Mouse (Mus musculus) C2C12 (cell line): ENCODE results near the gene Gpr156.

Source experiments
- CEBPB ChIP-seq: IDR thresholded peaks from one replicate; pipeline ENCODE4 v1.6.1; 2011; ENCODE audit warnings: low read depth, mild to moderate bottlenecking, control low read depth, moderate library complexity
- CTCF ChIP-seq: IDR thresholded peaks from one replicate; pipeline ENCODE4 v1.5.1; 2011; ENCODE audit not compliant: control insufficient read depth, insufficient read depth, insufficient read length
- FOSL1 ChIP-seq: IDR thresholded peaks from one replicate; pipeline ENCODE4 v1.8.0; 2011; ENCODE audit warnings: mild to moderate bottlenecking, low read length; ENCODE audit not compliant: poor library complexity, insufficient read depth, severe bottlenecking
- MAX ChIP-seq: IDR thresholded peaks from one replicate; pipeline ENCODE4 v1.6.1; 2011; ENCODE audit warnings: mild to moderate bottlenecking, control low read depth
- MYOD1 ChIP-seq: IDR thresholded peaks from one replicate; pipeline ENCODE4 v1.6.1; 2011; ENCODE audit warnings: low read depth; ENCODE audit not compliant: control insufficient read depth, insufficient read length
- USF1 ChIP-seq: IDR thresholded peaks from one replicate; pipeline ENCODE4 v1.6.1; 2011; ENCODE audit warnings: low read depth, mild to moderate bottlenecking, control low read depth, moderate library complexity

- TF ChIP-seq CEBPB: no peak
- no peak for TF ChIP-seq CTCF
- TF ChIP-seq MYOD1: no peak
- TF ChIP-seq MAX: no peak
- TF ChIP-seq USF1: no peak
- no peak for TF ChIP-seq FOSL1
Observed at GRCm38 (mm10) chr16:37989796-37990195, 73.5 kb downstream of the Gpr156 start.
